Mouse (Mus musculus) layer of hippocampus, postnatal 25 days (tissue): ENCODE data around the gene Acpp. TPM values are rescaled to one million over a fixed set of nuclear protein-coding genes. Genes with fewer than 3 reads are reported as not detected.
"Not testable (repeated sequence)": the region's sequence is repeated elsewhere in the genome, so short reads cannot be mapped to it uniquely, and the experiment has no call there.

ENCODE experiments used
- DNase-seq, 2 experiments: peaks; one replicate each; pipeline ENCODE4 v3.0.0; 2022; ENCODE audit warnings: mixed read lengths in 2 of 2, low spot score in 1 of 2; ENCODE audit errors: extremely low spot score in 1 of 2
- total RNA-seq, 2 experiments: library from RNA; stranded (reverse); gene quantifications; 2 replicates each; pipeline ENCODE4 v1.2.3; 2021

Acpp gene
- under 1 TPM in 1 of 2 experiments, not detected in 1; 0.10 TPM for total RNA-seq

DNA sequence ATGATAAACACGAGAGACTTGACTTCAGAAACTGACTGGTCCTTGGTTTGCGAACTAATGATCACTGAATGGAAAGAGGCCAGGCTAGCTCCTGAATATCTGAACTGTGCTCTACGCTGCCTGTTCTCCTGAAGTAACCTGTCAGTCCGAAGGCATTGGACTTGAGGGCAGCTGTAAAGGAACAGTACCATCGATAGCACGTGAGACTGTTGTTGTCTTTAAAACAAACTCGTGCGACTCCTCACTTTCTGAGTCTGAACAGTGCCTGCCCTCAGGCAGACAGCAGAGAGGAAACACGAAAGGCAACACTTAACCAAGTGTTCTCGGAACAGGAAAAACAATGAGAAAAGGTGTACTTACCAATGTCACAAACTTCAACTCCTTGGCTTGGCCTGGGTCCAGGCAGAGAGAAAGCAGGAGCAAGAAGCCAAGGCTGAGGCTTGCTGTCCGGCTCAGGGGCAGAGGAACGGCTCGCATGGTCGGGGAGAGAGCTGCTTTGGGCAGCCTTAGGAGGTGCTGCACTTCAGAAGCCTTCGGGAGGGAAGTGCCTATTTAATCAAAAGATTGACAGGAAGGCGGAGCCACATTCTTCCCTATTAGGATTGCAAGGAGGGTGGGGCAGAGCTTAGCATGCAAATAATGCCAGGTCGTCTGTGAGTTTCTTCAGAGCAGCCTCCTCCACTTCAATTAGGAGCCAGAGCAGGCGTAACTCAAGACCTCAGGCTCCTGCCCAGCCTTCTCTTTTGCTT lies at the start of gene Acpp:
Gene Acpp, minus strand, starts transcription at position 566 of the 749 bp plus-strand sequence.
- DNase-seq: peak in 1 of 2 experiments; percentile 4

DNA sequence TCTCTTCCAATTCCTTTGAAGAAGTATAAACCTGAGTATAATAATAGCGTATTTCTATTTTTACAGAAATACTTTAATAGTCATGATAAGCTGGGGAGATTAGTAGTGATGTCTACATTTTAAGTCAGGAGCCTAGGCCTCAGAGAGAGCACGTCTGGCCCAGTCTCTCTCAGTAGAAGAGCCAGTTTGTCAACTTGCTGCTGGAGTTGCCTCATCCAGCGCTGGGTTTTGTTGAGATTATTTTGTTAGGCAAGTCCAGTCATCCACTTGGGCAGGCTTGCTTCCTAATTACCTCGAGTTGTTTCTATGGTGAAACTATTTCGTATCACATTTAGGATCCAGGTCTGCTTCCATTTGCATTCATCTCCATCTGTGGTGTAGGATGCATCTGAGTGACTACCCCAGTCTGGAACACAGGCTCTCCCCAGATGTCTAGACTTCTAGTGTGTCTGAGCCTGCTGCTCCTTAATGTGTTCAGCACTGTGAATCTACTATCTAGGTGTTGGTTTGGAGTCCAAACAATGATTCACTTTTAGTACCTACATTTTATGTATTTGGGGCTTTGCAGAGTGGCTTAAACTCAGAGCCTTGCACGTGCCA lies 45.1 kb upstream of the Acpp start:
- no peak for DNase-seq

DNA sequence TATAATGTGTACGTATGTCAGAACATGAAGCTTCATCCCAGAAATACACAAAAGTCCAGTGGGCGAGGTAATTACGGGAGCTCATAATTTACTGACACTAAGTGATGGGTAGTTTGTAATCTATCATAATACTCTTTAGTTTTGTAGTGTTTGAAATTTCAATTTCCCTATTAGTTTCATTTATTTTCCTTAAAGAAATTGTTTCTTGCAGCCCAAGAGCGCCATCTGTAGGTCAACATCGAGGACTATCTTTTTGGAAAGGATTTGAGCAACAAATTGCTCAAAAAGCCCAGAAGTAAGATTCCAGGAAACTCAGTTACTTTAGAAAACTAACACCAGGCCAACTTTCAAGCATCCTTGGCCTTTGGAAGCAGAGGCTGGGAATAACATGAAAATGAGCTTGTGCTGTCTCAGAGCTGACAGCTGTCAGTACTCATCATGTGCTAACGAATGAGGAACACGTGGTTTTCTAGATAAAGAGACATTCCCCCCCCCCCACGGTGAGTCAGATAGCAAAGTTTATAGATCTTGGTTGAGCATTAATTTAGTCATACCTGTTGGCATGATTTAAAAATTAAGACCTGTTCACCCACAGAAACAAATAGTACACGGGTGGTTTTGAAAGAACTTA lies 42.1 kb upstream of the Acpp start:
- DNase-seq: peak in 1 of 2 experiments; percentile 45

DNA sequence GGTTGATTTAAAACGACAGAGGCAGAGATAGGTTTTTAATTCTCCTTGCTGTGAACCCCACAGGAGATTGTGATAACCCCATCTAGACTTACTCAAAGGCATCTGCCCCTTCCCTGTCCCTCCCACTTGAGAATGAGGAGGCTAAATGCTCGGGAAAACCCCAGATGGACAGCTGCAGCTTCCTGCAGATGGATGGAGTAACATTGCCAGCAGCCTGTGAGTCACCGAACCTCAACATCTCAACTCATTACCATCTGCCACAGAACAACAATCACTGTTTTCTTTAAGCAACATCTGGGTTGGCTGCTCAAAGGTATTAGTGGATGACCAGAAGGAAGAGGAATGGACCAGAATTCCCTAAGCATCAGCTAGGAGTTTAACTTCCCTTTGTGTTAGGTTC lies 38.0 kb upstream of the Acpp start:
- no peak for DNase-seq

DNA sequence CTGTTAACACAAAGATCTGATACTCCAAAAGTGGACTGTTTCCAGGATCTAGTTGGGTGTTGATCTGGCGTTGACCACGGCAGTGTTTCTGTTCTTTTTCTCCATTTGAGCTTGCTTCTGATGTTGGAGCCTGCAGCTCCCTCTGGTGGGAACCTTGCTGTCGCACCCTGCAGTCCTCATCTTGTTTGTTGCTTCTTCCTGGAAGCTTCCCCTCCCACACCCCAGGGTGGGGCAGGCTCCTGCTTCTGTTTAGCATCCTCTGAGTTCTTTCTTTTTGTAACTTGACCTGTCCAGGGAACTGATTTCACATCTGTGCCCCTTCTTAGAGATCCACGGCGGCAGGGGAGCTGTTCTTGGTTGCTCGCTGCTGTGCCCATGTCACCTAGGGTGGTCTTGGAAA lies 35.7 kb upstream of the Acpp start:
- peak; percentile 16 to 62 for DNase-seq

DNA sequence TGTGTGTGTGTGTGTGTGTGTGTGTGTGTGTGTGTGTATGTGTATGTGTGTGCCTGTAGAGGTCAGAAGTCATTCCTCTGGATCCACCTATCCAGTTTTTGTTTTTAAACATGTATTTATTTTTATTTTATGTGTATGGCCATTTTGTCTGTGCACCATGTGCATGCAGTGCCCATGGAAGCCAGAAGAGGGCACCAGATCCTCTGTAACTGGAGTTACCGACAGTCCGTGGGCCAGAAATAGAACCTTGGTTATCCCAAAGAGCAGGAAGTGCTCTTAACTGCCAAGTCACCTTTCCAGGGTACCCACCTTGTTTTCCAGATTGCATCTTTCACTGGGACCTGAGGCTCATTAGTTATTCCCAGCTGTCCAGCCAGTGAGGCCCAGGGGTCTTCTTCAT lies 29.4 kb upstream of the Acpp start:
- DNase-seq: no peak

DNA sequence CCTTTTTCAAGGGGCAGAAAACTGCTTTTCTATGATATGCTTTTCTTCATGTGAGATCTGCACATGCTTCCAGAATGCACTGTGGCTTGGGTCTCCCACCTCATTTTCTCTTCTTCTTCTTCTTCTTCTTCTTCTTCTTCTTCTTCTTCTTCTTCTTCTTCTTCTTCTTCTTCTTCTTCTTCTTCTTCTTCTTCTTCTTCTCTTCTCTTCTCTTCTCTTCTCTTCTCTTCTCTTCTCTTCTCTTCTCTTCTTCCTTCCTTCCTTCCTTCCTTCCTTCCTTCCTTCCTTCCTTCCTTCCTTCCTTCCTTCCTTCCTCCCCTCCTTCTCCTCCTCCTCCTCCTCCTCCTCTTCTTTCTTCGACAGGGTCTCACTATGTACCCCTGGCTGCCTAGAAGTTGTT lies 24.4 kb upstream of the Acpp start:
- DNase-seq: not testable (repeated sequence)

DNA sequence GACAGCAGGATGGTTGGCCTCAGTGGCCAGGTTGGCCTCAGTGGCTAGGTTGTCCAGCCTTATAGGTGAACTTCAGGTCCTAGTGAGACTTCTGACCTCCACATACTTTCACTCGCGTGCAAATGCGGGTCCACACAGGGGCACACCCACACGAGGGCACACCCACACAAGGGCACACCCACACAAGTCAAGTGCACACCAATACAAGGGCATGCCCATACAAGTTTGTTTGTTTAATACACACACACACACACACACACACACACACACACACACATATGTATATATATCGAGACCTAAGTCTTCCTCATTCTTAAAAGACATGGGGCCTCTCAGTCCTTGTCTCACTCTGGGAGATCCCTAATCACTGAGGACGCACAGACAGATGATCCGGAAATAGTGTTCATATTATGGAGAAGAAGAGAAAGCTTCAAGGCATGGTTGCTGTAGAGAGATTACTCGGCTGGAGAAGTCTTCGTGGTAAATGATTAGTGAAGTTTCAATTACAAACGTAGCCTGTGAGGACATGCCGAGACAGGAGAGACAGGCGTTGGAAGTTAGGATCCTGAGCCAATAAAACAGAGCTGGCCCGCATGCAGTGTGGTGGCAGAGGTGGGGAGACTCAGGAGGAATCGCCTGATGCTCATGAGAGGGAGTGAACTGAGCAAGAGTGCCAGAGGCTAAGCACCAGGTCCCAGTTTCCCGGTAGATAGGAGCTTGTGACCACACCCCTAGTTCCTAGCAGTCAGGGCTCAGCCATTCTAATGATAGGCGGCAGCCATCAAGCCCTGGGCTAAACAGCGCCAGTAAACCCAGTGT lies 23.7 kb upstream of the Acpp start:
- no peak for DNase-seq

DNA sequence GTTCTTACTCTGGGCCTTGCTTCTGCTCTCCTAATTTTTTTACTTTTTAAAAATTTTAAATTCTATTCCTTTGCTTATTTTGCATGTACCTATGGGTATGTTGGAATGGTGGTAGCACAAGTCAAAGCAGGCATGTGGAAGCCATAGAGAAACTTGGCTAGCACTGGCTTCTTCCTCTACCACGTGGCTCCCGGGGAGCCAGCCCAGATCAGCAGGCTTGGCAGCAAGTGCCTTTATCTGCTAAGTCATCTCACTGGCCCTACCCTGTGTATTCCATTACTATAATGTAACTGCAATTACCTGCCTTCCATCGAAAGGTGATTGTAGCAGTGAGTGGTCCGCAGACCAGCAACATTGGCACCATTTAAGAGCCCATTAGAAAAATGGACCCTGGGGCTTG lies 22.8 kb upstream of the Acpp start:
- no peak for DNase-seq

DNA sequence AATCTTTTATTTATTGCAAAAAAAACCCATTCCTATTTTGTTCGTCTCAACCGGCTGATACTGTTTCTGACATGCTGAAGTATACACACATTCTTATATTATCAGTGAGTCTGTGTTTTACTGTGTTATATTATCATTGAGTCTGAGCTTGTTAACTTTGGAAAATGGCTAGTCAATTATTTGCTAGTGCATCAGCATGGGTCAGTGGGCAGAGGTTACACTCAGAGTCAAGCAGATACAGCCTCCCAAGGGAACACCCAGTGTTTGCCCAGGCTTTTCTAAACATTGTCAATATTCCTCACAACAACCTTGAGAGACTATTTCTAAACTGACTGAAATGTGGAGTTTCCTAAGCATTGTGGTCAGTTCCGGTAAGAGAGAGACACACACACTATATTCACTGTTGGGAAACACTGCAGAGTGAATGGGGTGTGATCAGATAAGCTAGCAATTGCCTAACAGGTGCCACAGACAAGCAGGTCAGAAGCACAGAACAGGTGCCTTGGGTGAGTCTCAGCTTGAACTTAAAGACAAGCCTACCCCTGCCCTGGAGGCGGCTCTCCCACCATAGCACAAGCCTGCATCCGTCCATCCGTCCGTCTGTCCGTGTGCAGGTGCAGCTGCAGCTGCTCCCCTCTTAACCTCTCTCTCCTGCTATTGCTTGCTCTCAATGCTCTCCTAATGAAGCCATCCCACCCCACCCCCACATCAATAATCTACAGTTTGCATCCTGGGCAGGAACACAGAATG lies 18.1 kb upstream of the Acpp start:
- DNase-seq: no peak

DNA sequence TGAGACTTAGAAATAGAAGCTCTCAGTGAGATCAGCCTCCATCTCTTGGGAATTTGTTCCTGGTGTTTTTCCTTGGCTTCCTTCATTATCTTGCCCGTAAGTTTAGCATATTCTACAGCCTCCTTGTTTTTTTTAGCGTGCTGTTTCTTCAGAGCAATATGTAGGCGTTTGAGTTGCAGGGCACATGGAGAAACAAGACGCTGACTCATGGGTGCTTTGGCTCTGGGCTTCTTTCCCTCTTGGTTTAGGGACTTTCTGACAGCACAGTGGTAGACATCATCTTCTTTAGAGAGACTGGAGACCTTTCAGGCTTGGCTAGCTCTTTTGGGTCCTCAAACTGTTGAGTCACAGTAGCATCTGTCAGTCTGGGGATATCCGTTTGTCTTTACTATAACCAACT lies 6.6 kb upstream of the Acpp start:
- no peak for DNase-seq

DNA sequence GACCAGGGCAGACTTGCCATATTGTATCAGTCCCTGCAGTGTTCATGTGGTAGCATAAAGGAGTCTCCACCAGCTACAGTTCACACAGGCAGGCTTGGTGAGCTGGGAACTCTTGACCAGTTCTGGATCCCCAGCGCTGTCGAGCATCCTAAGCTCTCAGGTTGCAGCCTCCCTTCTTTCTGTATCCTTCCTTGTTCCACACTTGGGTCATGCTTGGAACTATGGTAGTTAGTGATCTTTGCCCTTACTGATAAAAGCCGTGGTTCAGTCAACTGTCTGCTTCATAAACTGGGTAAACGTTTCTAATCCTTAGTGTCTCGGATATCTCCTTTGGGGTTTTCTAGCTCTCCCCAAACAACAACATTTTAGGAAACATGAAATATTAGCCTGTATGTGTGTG lies 1.9 kb upstream of the Acpp start:
- no peak for DNase-seq

DNA sequence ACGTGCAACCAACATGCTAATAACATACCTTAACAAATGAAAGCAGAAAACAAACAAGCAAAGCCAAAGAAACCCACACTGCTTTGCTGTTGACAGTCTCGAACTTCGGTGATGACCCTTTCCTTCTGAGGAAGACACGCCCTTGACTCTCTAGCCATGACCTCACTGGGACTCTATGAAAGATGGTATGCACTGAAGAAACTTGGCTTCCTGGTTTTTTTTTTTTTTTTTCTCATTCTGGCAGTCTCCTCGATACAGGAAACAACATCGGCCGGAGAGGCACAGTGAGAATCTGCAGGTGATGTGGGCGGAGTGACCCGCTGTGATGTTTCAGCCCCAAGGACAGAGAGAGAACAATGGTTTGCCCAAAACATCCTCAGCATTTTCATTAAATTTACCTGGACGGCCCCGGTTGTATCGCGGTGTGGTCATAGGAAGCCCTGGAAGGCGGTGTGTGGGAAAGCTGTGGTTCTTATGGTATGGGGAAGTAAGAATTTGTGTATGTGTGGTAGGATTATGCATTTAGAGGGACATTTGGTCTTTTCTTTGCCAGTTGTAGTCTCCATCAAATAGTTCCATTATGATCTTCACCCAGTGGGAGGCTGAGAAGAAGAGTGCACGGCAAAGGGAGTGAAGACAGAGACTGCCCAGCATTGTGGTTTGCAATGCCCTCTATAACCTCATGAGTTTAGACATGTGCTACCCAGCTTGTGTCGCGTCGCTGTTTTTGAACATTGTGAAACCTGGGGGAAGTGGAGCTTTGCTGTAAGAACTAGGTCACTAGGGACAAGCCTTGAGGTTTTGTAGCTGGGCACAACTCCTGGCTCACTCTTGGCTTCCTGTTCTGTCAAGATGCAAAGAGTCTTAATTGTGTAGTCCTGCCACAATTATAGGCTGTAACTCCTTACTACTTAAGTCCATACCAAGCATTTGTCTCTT lies 1.2 kb upstream of the Acpp start:
- no peak for DNase-seq

DNA sequence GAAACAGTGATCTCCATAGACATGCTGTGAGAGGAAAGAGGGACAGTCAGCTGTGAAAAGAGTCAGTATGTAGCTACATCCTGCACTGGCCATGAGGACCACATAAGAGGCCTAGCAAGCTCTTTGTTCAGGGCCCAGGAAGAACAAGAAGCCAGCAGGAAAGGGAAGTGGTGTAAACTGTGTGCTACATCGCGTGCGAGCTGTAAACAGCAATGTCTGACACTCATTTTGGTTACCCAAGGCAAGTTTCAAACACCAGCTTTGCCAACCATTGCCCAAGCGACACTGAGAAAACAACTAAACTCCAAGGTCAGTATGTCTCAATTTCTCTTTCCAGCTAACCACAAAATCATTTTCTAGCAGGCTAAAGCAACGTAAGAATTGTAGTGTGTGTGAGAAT lies 6.2 kb downstream of the Acpp start:
- DNase-seq: no peak

DNA sequence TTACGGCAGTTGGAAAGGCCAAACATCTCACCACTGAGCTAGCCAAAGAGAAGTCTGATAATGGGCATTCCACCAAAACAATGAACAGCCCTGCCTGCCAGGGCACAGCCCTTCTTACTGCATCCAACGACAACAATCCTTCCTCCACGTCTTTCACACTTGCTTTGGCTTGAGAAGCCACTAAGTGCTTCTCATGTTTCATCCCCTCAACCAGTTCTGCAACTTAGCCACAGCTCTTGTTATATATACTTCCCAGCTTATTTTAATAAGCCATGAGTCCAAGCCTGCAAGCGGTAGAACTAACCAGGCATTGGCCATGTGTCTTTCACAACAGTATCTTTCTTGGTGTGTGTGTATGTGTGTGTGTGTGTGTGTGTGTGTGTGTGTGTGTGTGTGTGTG lies 8.9 kb downstream of the Acpp start:
- DNase-seq: no peak

DNA sequence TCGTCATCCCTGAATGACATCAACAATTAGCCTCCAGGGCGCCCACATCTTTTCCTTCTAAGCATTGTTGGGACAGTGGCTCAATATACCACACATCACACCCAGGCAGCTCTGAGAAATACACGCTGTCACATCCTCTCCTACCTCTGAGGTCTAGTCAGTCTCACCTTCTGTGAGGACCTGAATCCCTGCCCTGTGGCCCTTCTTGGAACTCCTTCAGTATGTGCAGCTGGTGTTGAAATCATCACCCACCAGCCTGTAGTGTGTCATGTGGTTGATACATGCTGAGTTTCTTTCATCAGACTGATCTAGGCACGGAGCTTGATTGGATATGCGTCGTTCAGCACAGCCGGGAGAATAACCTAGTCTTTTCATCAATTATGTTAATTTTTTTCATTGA lies 16.0 kb downstream of the Acpp start:
- DNase-seq: no peak

DNA sequence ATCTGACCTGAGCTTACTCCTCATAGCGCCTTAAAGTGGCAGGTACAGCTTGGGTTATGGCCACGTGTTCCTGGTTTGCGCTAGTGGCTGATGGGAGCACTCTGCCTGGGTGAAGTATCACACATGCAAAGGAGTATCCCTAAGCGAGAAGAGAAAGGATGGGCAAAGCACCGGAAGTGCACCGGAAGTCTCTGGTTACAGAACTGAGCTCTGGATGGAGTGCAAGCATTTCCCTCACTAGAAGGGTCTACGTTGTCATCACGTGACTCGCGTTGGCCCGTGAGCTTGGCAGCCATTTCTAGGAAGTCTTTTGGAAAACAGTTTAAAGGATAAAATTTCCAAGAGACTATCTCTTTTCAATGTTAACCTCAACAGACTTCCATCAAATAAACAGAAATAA lies 21.2 kb downstream of the Acpp start:
- DNase-seq: no peak

DNA sequence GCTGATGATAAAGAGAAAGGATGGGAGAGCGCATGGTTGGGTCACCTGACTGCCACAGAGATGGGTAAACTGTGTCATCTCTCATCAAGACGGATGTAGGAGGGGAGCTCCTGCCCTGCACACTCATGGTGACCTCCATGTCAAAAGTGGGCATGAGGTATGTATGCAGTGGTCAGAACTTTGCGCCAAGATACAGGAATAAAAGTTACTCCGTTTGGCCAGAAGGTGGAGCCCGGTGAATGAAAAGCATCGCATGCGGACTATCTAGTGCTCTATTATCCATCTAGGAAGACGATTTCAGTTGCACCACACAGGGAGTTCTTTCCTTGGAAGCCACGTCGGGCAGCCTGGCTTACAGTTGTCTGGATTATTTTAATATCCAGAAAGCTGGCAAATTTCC lies 22.0 kb downstream of the Acpp start:
- peak; percentile 16 to 62 for DNase-seq

DNA sequence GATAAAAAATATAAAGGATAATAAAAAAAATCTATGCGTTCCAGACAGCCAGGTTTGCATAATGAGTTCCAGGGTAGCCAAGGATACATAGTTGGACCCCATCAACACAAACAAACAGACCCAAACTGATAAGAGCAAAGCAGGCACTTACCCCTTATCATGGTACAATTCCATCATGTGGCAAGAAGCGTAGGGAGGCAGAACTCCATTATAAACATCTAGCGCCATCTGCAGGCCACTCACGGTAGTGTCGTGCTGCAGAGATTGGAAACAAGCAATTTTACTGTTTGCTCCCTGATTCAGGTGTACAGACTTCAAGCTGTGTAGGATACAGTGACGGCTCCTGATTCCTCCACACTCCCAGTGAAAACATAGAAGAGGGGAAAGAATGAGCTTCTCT lies 30.8 kb downstream of the Acpp start:
- DNase-seq: peak; percentile 55 to 93
